Mouse (Mus musculus) embryonic facial prominence, embryonic 11.5 days (tissue): Measurements from ENCODE around the gene Pik3c2g. TPM values are rescaled to one million over a fixed set of nuclear protein-coding genes. Genes with fewer than 3 reads are reported as not detected.

ENCODE experiments used
- ATAC-seq: fragments of 200-750 bp; cut with Nextera tagmentation; replicated peaks from 2 replicates; pipeline ENCODE4 v1.8.0; 2017; ENCODE audit warnings: low read depth; ENCODE audit not compliant: insufficient number of reproducible peaks, low FRiP score, low TSS enrichment
- DNase-seq: peaks from one replicate; pipeline ENCODE4 v3.0.0-alpha.2; 2015; ENCODE audit warnings: low spot score
- H3K27ac ChIP-seq: fragments of 300-500 bp; sonication (generic); replicated peaks from 2 replicates; pipeline ENCODE4 v1.5.1; 2014; ENCODE audit warnings: mild to moderate bottlenecking, low read depth, low read length, control low read depth
- H3K27me3 ChIP-seq: fragments of 300-500 bp; sonication (generic); 2 replicates; pipeline ENCODE4 v1.6.1; 2014; ENCODE audit warnings: mild to moderate bottlenecking, low read length, moderate library complexity, mixed read lengths; ENCODE audit not compliant: control insufficient read depth, insufficient read depth
- H3K36me3 ChIP-seq: fragments of 300-500 bp; sonication (generic); replicated peaks from 2 replicates; pipeline ENCODE4 v1.6.1; 2014; ENCODE audit warnings: low read depth, mild to moderate bottlenecking, low read length, moderate library complexity, mixed read lengths; ENCODE audit not compliant: control insufficient read depth, insufficient read depth
- H3K4me1 ChIP-seq: fragments of 300-500 bp; sonication (generic); 2 replicates; pipeline ENCODE4 v1.6.1; 2014; ENCODE audit warnings: low read length, mixed read lengths; ENCODE audit not compliant: control insufficient read depth, insufficient read depth
- H3K4me2 ChIP-seq: fragments of 300-500 bp; sonication (generic); 2 replicates; pipeline ENCODE4 v1.6.1; 2014; ENCODE audit warnings: low read depth, mild to moderate bottlenecking, control low read depth, low read length, moderate library complexity
- H3K4me3 ChIP-seq: fragments of 300-500 bp; sonication (generic); 2 replicates; pipeline ENCODE4 v1.5.1; 2014; ENCODE audit warnings: low read depth, low read length, control low read depth
- H3K9ac ChIP-seq: fragments of 300-500 bp; sonication (generic); replicated peaks from 2 replicates; pipeline ENCODE4 v1.6.1; 2014; ENCODE audit warnings: mild to moderate bottlenecking, control low read depth, low read length
- H3K9me3 ChIP-seq: fragments of 300-500 bp; sonication (generic); replicated peaks from 2 replicates; pipeline ENCODE4 v1.6.1; 2016; ENCODE audit warnings: mild to moderate bottlenecking, low read length, inconsistent platforms, mixed read lengths; ENCODE audit not compliant: control insufficient read depth
- WGBS: fragments of 180-500 bp; shearing (Covaris S2); extraction: QIAGEN DNeasy Blood & Tissue Kit; methylation state at CpG from one replicate; pipeline ENCODE4 v1.1.7; 2014; 5-methylcytosine and 5-hydroxymethylcytosine counted together
- polyA plus RNA-seq: library from polyadenylated mRNA; unstranded; fragments of >200 nt; fragmentation: Nextera tagmentation; extraction: Ambion mirVana; gene quantifications from 2 replicates; pipeline ENCODE4 v1.2.1, GENCODE M21; 2014

Gene Pik3c2g
- polyA plus RNA-seq, 1 experiment from 2014 or later = 0.46 TPM

DNA sequence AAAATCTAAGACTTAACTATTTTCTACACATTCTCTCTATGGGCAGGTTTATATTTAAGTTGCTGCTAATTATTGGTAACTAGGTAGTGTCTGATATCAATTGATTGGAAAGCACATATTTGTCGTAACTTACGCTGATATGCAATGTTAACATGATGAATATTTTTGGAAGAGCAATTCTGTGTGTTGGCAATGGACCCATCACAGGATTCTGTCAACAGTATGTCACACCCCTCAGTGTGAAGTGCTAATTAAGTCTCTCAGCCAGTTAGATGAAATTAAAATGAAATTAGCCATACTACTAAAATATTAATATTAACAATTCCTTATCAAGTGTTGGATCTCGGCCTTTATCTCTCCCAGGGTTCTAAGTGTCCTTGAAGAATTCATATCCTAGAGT lies 251.7 kb downstream of the Pik3c2g start:
- Histone ChIP-seq H3K4me2 (no peak overlapping the region), H3K27me3 (no peaks in the 10 kb centered on the region), H3K9me3 (no peaks in the 10 kb centered on the region), H3K27ac (no peak overlapping the region), H3K4me3 (no peak overlapping the region), H3K4me1 (no peaks in the 10 kb centered on the region), H3K9ac (no peak overlapping the region), H3K36me3 (no peaks in the 10 kb centered on the region)
- 90% methylated on average over 3 of the region's 3 CpGs for WGBS
- DNase-seq (no peak), ATAC-seq (no peak)

DNA sequence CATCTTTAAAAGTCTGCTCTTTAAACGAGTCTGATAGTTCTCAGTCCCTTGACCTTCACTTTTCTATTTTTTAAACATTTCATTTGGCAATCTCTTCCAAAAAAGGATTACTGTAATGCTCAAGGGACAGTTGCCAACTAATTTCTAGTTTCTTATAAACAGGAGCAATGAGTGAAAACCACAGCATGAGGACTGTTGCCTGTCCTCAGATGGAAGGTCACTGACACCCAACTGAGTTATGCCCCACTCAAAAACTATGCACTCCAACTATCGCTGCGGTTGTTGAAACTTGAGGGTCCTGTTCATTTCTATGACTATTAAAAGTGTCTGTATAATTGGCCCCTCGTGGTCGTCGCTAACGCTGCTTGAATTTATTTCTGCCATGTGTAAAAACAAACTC lies 252.9 kb downstream of the Pik3c2g start:
- ATAC-seq = no peak
- WGBS = 76% methylated on average over 7 of the region's 7 CpGs

DNA sequence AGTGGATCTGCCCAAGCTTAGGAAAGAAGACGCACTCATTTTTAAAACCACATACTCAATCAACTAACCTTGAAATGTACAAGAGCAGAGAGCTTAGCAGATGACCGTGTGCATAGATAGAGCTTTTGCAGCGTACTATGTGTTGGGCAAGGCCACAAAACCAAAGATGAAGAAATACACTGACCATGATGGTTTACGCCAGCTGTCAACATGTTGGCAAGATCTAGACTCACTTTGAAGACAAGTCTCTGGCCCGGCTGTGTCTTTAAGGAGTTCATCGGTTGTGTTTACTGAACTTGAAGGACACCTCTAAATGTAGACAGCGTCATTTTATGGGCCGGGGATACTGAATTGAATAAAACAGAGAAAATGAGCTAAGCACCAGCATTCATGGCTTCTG lies 254.3 kb downstream of the Pik3c2g start:
- no peak for DNase-seq
- Histone ChIP-seq H3K27me3 (no peaks in the 10 kb centered on the region), H3K9me3 (no peaks in the 10 kb centered on the region), H3K27ac (no peak overlapping the region), H3K4me3 (no peak overlapping the region), H3K4me1 (no peaks in the 10 kb centered on the region), H3K9ac (no peak overlapping the region), H3K4me2 (no peak overlapping the region), H3K36me3 (no peaks in the 10 kb centered on the region)
- WGBS = 90% methylated on average over 8 of the region's 8 CpGs
- ATAC-seq = no peak

More for the DNA sequence above, 252.9 kb downstream of the Pik3c2g start:
- no peaks in the 10 kb centered on the region for H3K36me3 ChIP-seq
- no peaks in the 10 kb centered on the region for H3K4me1 ChIP-seq
- H3K4me2 ChIP-seq = no peak overlapping the region
- no peak overlapping the region for H3K27ac ChIP-seq
- no peak overlapping the region for H3K9ac ChIP-seq
- no peak for DNase-seq
- no peak overlapping the region for H3K4me3 ChIP-seq
- H3K9me3 ChIP-seq = no peaks in the 10 kb centered on the region
- H3K27me3 ChIP-seq = no peaks in the 10 kb centered on the region

DNA sequence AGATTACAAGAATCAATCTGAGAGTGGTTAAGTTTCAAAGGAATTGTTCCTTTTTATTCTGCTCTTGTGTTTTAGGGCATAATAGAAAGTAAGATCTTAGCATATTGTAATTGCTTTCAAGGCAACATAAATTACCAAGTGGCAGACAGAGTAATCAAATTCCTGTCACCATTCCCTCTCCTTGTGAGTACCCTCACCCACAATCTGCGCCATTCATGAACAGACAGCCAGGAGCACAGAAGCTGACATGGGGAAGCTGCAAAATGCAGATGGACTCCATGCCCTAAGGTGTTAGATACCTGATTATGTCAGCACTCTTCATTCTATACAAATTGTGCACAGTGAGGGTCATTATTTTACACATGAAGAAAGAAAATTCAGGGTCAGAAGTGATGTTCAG lies 255.6 kb downstream of the Pik3c2g start:
- Histone ChIP-seq H3K36me3 (no peaks in the 10 kb centered on the region), H3K4me2 (no peak overlapping the region), H3K9me3 (no peaks in the 10 kb centered on the region), H3K4me3 (no peak overlapping the region), H3K9ac (no peak overlapping the region), H3K4me1 (no peaks in the 10 kb centered on the region), H3K27me3 (no peaks in the 10 kb centered on the region), H3K27ac (no peak overlapping the region)
- WGBS = 94% methylated on average over 1 of the region's 1 CpGs
- DNase-seq (no peak), ATAC-seq (no peak)

DNA sequence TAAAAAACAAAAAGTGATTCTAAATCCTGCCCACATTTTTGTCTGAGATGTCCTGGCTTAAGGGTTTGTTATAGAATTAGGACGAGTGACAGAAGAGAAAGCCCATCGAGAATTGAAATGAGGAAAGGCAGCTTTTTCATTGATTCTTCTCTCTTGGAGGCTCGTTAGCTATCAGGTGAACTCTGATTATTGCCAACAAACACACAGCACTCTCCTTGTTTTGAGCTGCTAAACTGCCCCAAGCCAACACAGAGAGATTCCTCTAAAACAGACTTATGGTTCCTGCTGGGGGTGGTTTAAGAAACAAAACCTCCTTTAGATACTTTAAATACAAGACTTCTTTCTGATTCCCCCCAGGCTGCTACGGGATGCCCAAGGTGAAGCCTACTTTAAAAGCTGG lies 256.5 kb downstream of the Pik3c2g start:
- H3K4me3 ChIP-seq = no peak overlapping the region
- 47% methylated on average over 4 of the region's 4 CpGs for WGBS
- H3K27me3 ChIP-seq = no peaks in the 10 kb centered on the region
- ATAC-seq (no peak), DNase-seq (no peak)
- H3K9ac ChIP-seq = no peak overlapping the region
- no peak overlapping the region for H3K27ac ChIP-seq
- H3K36me3 ChIP-seq = no peaks in the 10 kb centered on the region
- H3K4me2 ChIP-seq = no peak overlapping the region
- H3K4me1 ChIP-seq = no peaks in the 10 kb centered on the region
- no peaks in the 10 kb centered on the region for H3K9me3 ChIP-seq

DNA sequence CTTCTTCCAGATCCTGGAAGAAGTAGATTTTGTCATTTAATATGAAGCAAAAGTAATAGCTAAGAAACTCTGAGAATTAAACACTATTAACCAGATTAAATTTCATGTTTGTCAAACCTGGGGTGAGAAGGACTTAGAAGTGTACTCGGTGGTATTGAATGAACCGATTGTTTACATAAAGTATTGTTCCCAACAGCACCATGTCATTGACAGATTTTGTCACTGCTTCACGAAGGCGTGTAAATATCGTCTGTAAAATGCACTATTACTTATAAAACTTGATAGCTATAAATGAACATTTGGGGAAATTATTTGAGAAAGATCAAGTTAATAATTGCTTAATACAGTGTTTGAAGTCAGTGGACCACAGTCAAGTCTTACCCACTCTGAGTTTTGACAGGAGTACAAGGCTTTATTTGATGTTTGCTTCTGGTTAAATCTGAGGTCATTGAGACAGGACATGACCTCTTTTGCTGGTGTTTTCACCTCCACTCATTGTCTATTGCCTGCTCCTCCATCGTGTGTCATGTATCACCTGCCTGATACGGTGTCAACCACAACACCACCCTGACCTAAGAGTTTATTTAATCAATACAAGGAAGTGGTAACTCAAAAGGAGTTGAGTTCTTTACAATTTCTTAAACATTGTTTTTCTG lies 260.0 kb downstream of the Pik3c2g start:
- Histone ChIP-seq H3K4me1 (no peaks in the 10 kb centered on the region), H3K27me3 (no peaks in the 10 kb centered on the region), H3K9me3 (no peaks in the 10 kb centered on the region), H3K36me3 (no peaks in the 10 kb centered on the region), H3K4me3 (no peak overlapping the region), H3K4me2 (no peak overlapping the region), H3K27ac (no peak overlapping the region), H3K9ac (no peak overlapping the region)
- DNase-seq = no peak
- 80% methylated on average over 7 of the region's 7 CpGs for WGBS
- ATAC-seq = no peak

DNA sequence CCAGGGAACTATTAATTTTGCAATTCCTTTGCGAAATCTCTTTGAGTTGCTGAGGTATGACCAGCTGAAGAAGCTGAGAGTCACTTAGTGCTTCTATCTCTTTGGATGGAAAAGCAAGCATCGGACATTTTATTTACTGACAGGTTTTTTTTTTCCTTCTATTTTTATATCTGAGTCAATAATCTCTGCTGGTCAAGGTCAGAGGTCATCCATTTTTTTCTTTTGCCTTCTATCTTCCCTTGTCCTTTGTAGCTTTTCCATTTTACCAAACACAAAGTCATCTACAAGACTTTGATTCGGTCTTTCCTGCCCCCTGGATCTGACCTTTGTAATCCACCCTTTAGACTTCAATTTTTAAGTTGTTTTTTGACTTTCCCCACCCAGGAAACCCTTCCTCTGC lies 262.9 kb downstream of the Pik3c2g start:
- ATAC-seq (no peak), DNase-seq (no peak)
- no peaks in the 10 kb centered on the region for H3K4me1 ChIP-seq
- 74% methylated on average over 3 of the region's 3 CpGs for WGBS
- H3K27me3 ChIP-seq = no peaks in the 10 kb centered on the region
- H3K27ac ChIP-seq = no peak overlapping the region
- H3K4me2 ChIP-seq = no peak overlapping the region
- no peak overlapping the region for H3K4me3 ChIP-seq
- H3K36me3 ChIP-seq = no peaks in the 10 kb centered on the region
- no peaks in the 10 kb centered on the region for H3K9me3 ChIP-seq
- no peak overlapping the region for H3K9ac ChIP-seq

DNA sequence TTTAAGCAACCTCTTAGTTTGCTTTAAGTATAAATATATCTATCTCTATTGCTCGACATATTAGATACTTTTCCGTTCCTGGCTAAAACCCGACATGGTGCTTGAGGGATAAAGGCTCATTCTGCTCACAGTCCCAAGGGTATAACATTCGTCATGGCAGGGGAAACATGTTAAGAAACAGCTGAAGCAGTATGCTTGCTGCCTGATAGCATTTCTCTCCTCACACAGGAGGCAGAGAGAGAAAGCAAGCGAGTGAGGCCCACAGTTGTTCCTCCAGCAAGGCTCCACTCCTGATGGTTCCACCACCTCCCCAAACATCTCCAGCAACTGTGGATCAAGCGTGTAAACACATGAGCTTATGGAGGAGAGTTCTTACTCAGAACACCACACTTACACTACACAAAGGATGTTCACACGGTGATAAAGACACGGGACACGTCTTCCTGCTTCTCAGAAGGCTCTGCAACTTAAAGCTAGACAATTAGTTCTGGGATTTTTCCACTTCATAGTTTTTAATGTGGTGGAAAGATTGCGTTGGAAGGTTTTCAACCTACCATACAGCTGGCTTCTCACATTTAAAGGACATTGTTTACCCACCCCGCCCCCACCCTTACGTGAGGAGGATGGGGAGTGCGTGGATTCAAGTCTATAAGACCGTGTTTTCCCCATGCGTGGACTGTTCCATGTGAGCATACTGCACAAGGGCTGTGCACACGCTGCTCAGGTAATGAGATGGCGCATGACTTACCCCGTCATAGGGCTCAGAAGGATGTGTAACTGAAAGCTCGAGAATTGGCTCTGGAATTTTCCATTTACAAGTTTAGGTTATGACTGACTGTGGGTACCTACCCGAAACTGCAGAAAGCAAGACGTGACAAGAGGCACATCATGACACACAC lies 264.9 kb downstream of the Pik3c2g start:
- Histone ChIP-seq H3K36me3 (no peaks in the 10 kb centered on the region), H3K4me2 (no peak overlapping the region), H3K4me1 (no peaks in the 10 kb centered on the region), H3K27ac (no peak overlapping the region), H3K9ac (no peak overlapping the region), H3K27me3 (no peaks in the 10 kb centered on the region), H3K9me3 (no peaks in the 10 kb centered on the region), H3K4me3 (no peak overlapping the region)
- WGBS = 92% methylated on average over 21 of the region's 21 CpGs
- no peak for ATAC-seq
- DNase-seq = no peak
